Mouse (Mus musculus): ENCODE data around the gene Actn4.

GRCm38 (mm10) chr7:28913171-28913570 is 49.0 kb downstream of the Actn4 start:
- TF ChIP-seq CTCF (IDR thresholded peaks at IDR 0.05; ENCODE audit: borderline replicate concordance, extremely low read depth, insufficient read depth, insufficient read length) (no peak), POLR2A (IDR thresholded peaks at IDR 0.05; ENCODE audit: borderline replicate concordance, extremely low read depth, insufficient read depth, insufficient read length, poor library complexity, severe bottlenecking) (no peak)
